Mouse (Mus musculus) c-Kit-positive CD71-positive TER-119-negative erythroid progenitor cells, embryonic 14.5 days (primary cell): ENCODE results near the gene Ago1.

Experiments used
- DNase-seq: peaks from one replicate; pipeline ENCODE4 v3.0.0-alpha.2; 2013; ENCODE audit warnings: low read depth

The Ago1 gene

GRCm38 (mm10) chr4:126468285-126468901 is at the start of gene Ago1:
Ago1 (minus strand) TSS chr4:126468583.
- peak; percentile 87 for DNase-seq

GRCm38 (mm10) chr4:126512308-126513066 is 44.1 kb upstream of the Ago1 start:
- no peak for DNase-seq

- DNase-seq, result no peak
Measured at GRCm38 (mm10) chr4:126511013-126511412, 42.6 kb upstream of the Ago1 start.

GRCm38 (mm10) chr4:126509072-126509471 is 40.7 kb upstream of the Ago1 start:
- no peak for DNase-seq

GRCm38 (mm10) chr4:126508110-126508899 is 39.9 kb upstream of the Ago1 start:
- no peak for DNase-seq

- DNase-seq, result no peak
Measured at GRCm38 (mm10) chr4:126502977-126503309, 34.6 kb upstream of the Ago1 start.

- DNase-seq, result no peak
Measured at GRCm38 (mm10) chr4:126502141-126502976, 34.0 kb upstream of the Ago1 start.

- no peak for DNase-seq
Measured at GRCm38 (mm10) chr4:126498601-126499000, 30.2 kb upstream of the Ago1 start.

GRCm38 (mm10) chr4:126496963-126497362 is 28.6 kb upstream of the Ago1 start:
- DNase-seq, result no peak

GRCm38 (mm10) chr4:126495942-126496790 is 27.8 kb upstream of the Ago1 start:
- no peak for DNase-seq

GRCm38 (mm10) chr4:126495453-126495852 is 27.1 kb upstream of the Ago1 start:
- DNase-seq, result no peak

GRCm38 (mm10) chr4:126493416-126493815 is 25.0 kb upstream of the Ago1 start:
- DNase-seq, result no peak

- DNase-seq, result no peak
Measured at GRCm38 (mm10) chr4:126491977-126492376, 23.6 kb upstream of the Ago1 start.

- no peak for DNase-seq
Measured at GRCm38 (mm10) chr4:126490726-126491125, 22.3 kb upstream of the Ago1 start.

- no peak for DNase-seq
Measured at GRCm38 (mm10) chr4:126489811-126490210, 21.4 kb upstream of the Ago1 start.

GRCm38 (mm10) chr4:126486217-126486616 is 17.8 kb upstream of the Ago1 start:
- DNase-seq, result no peak

GRCm38 (mm10) chr4:126485065-126485464 is 16.7 kb upstream of the Ago1 start:
- no peak for DNase-seq

GRCm38 (mm10) chr4:126483874-126484273 is 15.5 kb upstream of the Ago1 start:
- no peak for DNase-seq

GRCm38 (mm10) chr4:126482951-126483350 is 14.6 kb upstream of the Ago1 start:
- no peak for DNase-seq

- no peak for DNase-seq
Measured at GRCm38 (mm10) chr4:126481461-126481860, 13.1 kb upstream of the Ago1 start.

GRCm38 (mm10) chr4:126480288-126480687 is 11.9 kb upstream of the Ago1 start:
- DNase-seq, result no peak
